Mouse (Mus musculus) ES-Bruce4 (cell line): Measurements from ENCODE around the gene Mybpc2. TPM values are rescaled to one million over a fixed set of nuclear protein-coding genes. Genes with fewer than 3 reads are reported as not detected.

ENCODE experiments used
- H3K27ac ChIP-seq: 2 replicates; pipeline ENCODE4 v1.5.1; 2012; ENCODE audit warnings: low read length, inconsistent platforms; ENCODE audit not compliant: insufficient read depth
- H3K27me3 ChIP-seq: 2 replicates; pipeline ENCODE4 v1.6.1; 2012; ENCODE audit warnings: mild to moderate bottlenecking, low read length, inconsistent platforms; ENCODE audit not compliant: control insufficient read depth, poor library complexity, insufficient read depth, severe bottlenecking
- H3K36me3 ChIP-seq: 2 replicates; pipeline ENCODE4 v1.6.1; 2012; ENCODE audit warnings: inconsistent platforms, mild to moderate bottlenecking, low read length, moderate library complexity; ENCODE audit not compliant: control insufficient read depth, poor library complexity, insufficient read depth, severe bottlenecking
- H3K4me1 ChIP-seq: one replicate; pipeline ENCODE4 v1.8.1; 2011; ENCODE audit warnings: low read length; ENCODE audit not compliant: control insufficient read depth, insufficient read depth
- H3K4me3 ChIP-seq: 2 replicates; pipeline ENCODE4 v1.5.1; 2011; ENCODE audit warnings: low read depth, mild to moderate bottlenecking, low read length
- H3K9ac ChIP-seq: 2 replicates; pipeline ENCODE4 v1.6.1; 2012; ENCODE audit warnings: low read depth, mild to moderate bottlenecking, inconsistent platforms; ENCODE audit not compliant: poor library complexity, severe bottlenecking
- H3K9me3 ChIP-seq: replicated peaks from 2 replicates; pipeline ENCODE4 v1.6.1; 2012; ENCODE audit warnings: mild to moderate bottlenecking, low read length, inconsistent platforms; ENCODE audit not compliant: control insufficient read depth, poor library complexity, insufficient read depth, severe bottlenecking
- CTCF ChIP-seq: IDR thresholded peaks from one replicate; pipeline ENCODE4 v1.8.1; 2011; ENCODE audit warnings: low read depth, low read length
- EP300 ChIP-seq: IDR thresholded peaks from 2 replicates; pipeline ENCODE4 v1.6.1; 2011; ENCODE audit warnings: low read depth, low read length; ENCODE audit not compliant: insufficient read depth
- POLR2A ChIP-seq: IDR thresholded peaks from one replicate; pipeline ENCODE4 v1.8.1; 2011; ENCODE audit warnings: low read length; ENCODE audit not compliant: insufficient read depth
- polyA plus RNA-seq: library from polyadenylated mRNA; stranded (reverse); fragments of >200 nt; gene quantifications from 2 replicates; pipeline ENCODE4 v1.2.4, GENCODE M21; 2011; ENCODE audit warnings: low read depth; ENCODE audit not compliant: missing spikeins, insufficient read depth, insufficient read length

Gene Mybpc2
- polyA plus RNA-seq, result 2.3 and 2.5 TPM in 2 replicates

- no peak for TF ChIP-seq CTCF
- TF ChIP-seq EP300, result no peak
- no peak for TF ChIP-seq POLR2A
- peak within 1 kb of the TSS; percentile 9 for H3K4me3 ChIP-seq
- peak within 1 kb of the TSS; percentile 63 for H3K9ac ChIP-seq
- H3K27ac ChIP-seq, result peak within 1 kb of the TSS; percentile 45
- peaks cover 9% of the 10 kb centered on the region for H3K4me1 ChIP-seq
- H3K36me3 ChIP-seq, result no peaks in the 10 kb centered on the region
- H3K9me3 ChIP-seq, result no peaks in the 10 kb centered on the region
- no peaks in the 10 kb centered on the region for H3K27me3 ChIP-seq
Observed at GRCm38 (mm10) chr7:44524502-44524901, at the start of gene Mybpc2. Mybpc2 (minus strand) TSS chr7:44524656.

GRCm38 (mm10) chr7:44572956-44573484, 48.6 kb upstream of the Mybpc2 start:
- no peak overlapping the region for H3K27ac ChIP-seq

GRCm38 (mm10) chr7:44572213-44572701, 47.8 kb upstream of the Mybpc2 start, which contains the start of gene Napsa:
Napsa (plus strand) TSS chr7:44572380.
- Histone ChIP-seq H3K9ac (no peak within 1 kb of the TSS), H3K27me3 (no peaks in the 10 kb centered on the region), H3K27ac (no peak within 1 kb of the TSS), H3K9me3 (no peaks in the 10 kb centered on the region), H3K4me1 (peaks cover 1% of the 10 kb centered on the region), H3K4me3 (no peak within 1 kb of the TSS), H3K36me3 (no peaks in the 10 kb centered on the region)
- TF ChIP-seq EP300 (no peak), POLR2A (no peak), CTCF (no peak)

More at GRCm38 (mm10) chr7:44572956-44573484, 48.6 kb upstream of the Mybpc2 start:
- H3K4me3 ChIP-seq, result no peak overlapping the region
- H3K27me3 ChIP-seq, result no peaks in the 10 kb centered on the region
- H3K36me3 ChIP-seq, result no peaks in the 10 kb centered on the region
- peaks cover 1% of the 10 kb centered on the region for H3K4me1 ChIP-seq
- H3K9me3 ChIP-seq, result no peaks in the 10 kb centered on the region
- no peak for TF ChIP-seq EP300
- TF ChIP-seq POLR2A, result no peak
- no peak for TF ChIP-seq CTCF
- no peak overlapping the region for H3K9ac ChIP-seq

GRCm38 (mm10) chr7:44571811-44572210, 47.4 kb upstream of the Mybpc2 start:
- H3K9ac ChIP-seq, result no peak overlapping the region
- no peaks in the 10 kb centered on the region for H3K36me3 ChIP-seq
- no peak overlapping the region for H3K27ac ChIP-seq
- H3K27me3 ChIP-seq, result no peaks in the 10 kb centered on the region
- peaks cover 1% of the 10 kb centered on the region for H3K4me1 ChIP-seq
- no peaks in the 10 kb centered on the region for H3K9me3 ChIP-seq
- no peak overlapping the region for H3K4me3 ChIP-seq
- no peak for TF ChIP-seq EP300
- TF ChIP-seq CTCF, result no peak
- no peak for TF ChIP-seq POLR2A

- TF ChIP-seq POLR2A, result no peak
- no peak for TF ChIP-seq CTCF
- no peak for TF ChIP-seq EP300
- Histone ChIP-seq H3K4me3 (no peak overlapping the region), H3K9ac (no peak overlapping the region), H3K4me1 (peaks cover 1% of the 10 kb centered on the region), H3K27ac (no peak overlapping the region), H3K9me3 (no peaks in the 10 kb centered on the region), H3K36me3 (no peaks in the 10 kb centered on the region), H3K27me3 (no peaks in the 10 kb centered on the region)
Observed at GRCm38 (mm10) chr7:44570989-44571388, 46.5 kb upstream of the Mybpc2 start.

GRCm38 (mm10) chr7:44568803-44569202, 44.3 kb upstream of the Mybpc2 start:
- H3K4me3 ChIP-seq, result no peak overlapping the region
- TF ChIP-seq POLR2A (no peak), EP300 (no peak), CTCF (no peak)
- no peaks in the 10 kb centered on the region for H3K9me3 ChIP-seq
- no peaks in the 10 kb centered on the region for H3K36me3 ChIP-seq
- H3K4me1 ChIP-seq, result peaks cover 1% of the 10 kb centered on the region
- H3K27me3 ChIP-seq, result no peaks in the 10 kb centered on the region
- H3K27ac ChIP-seq, result no peak overlapping the region
- no peak overlapping the region for H3K9ac ChIP-seq
